Mouse (Mus musculus) cerebellum, adult 8-10 months (tissue): ENCODE measurements around the gene Ppp4r4.
"Not testable (repeated sequence)": the region's sequence is repeated elsewhere in the genome, so short reads cannot be mapped to it uniquely, and the experiment has no call there.

ENCODE experiments used
- DNase-seq: peaks from one replicate; pipeline ENCODE4 v3.0.0; 2022

Ppp4r4 gene

GRCm38 (mm10) chr12:103540429-103540828 is 8.3 kb downstream of the Ppp4r4 start:
- no peak for DNase-seq

- no peak for DNase-seq
Measured at GRCm38 (mm10) chr12:103543351-103543750, 11.3 kb downstream of the Ppp4r4 start.

- no peak for DNase-seq
Measured at GRCm38 (mm10) chr12:103544213-103544612, 12.1 kb downstream of the Ppp4r4 start.

GRCm38 (mm10) chr12:103547438-103547837 is 15.4 kb downstream of the Ppp4r4 start:
- DNase-seq, result no peak

- DNase-seq, result no peak
Measured at GRCm38 (mm10) chr12:103548526-103548925, 16.4 kb downstream of the Ppp4r4 start.

GRCm38 (mm10) chr12:103550047-103550446 is 18.0 kb downstream of the Ppp4r4 start:
- DNase-seq, result no peak

- no peak for DNase-seq
Measured at GRCm38 (mm10) chr12:103551422-103551821, 19.3 kb downstream of the Ppp4r4 start.

- DNase-seq, result no peak
Measured at GRCm38 (mm10) chr12:103552506-103552905, 20.4 kb downstream of the Ppp4r4 start.

GRCm38 (mm10) chr12:103553497-103553896 is 21.4 kb downstream of the Ppp4r4 start:
- no peak for DNase-seq

- DNase-seq, result no peak
Measured at GRCm38 (mm10) chr12:103556856-103557255, 24.8 kb downstream of the Ppp4r4 start.

GRCm38 (mm10) chr12:103564726-103565125 is 32.6 kb downstream of the Ppp4r4 start:
- no peak for DNase-seq

- DNase-seq, result no peak
Measured at GRCm38 (mm10) chr12:103565151-103565550, 33.1 kb downstream of the Ppp4r4 start.

GRCm38 (mm10) chr12:103567129-103567528 is 35.0 kb downstream of the Ppp4r4 start:
- DNase-seq, result no peak

- DNase-seq, result no peak
Measured at GRCm38 (mm10) chr12:103569690-103570089, 37.6 kb downstream of the Ppp4r4 start.

- DNase-seq, result not testable (repeated sequence)
Measured at GRCm38 (mm10) chr12:103578148-103578547, 46.1 kb downstream of the Ppp4r4 start.

- DNase-seq, result no peak
Measured at GRCm38 (mm10) chr12:103583771-103584170, 51.7 kb downstream of the Ppp4r4 start.

GRCm38 (mm10) chr12:103598411-103598810 is 66.3 kb downstream of the Ppp4r4 start:
- DNase-seq, result no peak

GRCm38 (mm10) chr12:103600364-103600763 is 68.3 kb downstream of the Ppp4r4 start:
- DNase-seq, result no peak

GRCm38 (mm10) chr12:103601839-103602238 is 69.8 kb downstream of the Ppp4r4 start:
- DNase-seq, result no peak

- DNase-seq, result no peak
Measured at GRCm38 (mm10) chr12:103615141-103615540, 83.1 kb downstream of the Ppp4r4 start.

- no peak for DNase-seq
Measured at GRCm38 (mm10) chr12:103615734-103616133, 83.7 kb downstream of the Ppp4r4 start.

- DNase-seq, result no peak
Measured at GRCm38 (mm10) chr12:103616860-103617261, 84.8 kb downstream of the Ppp4r4 start.

- no peak for DNase-seq
Measured at GRCm38 (mm10) chr12:103631203-103631612, 99.1 kb downstream of the Ppp4r4 start, which contains the start of gene Serpina10. Gene Serpina10, minus strand, starts transcription at chr12:103631444.

- DNase-seq, result no peak
Measured at GRCm38 (mm10) chr12:103634430-103634829, 102.3 kb downstream of the Ppp4r4 start.

- DNase-seq, result no peak
Measured at GRCm38 (mm10) chr12:103635846-103636245, 103.8 kb downstream of the Ppp4r4 start.

GRCm38 (mm10) chr12:103643336-103643735 is 111.3 kb downstream of the Ppp4r4 start:
- peak; percentile 65 for DNase-seq
